Mouse (Mus musculus): ENCODE measurements around the gene Tm9sf2.

The Tm9sf2 gene

GRCm38 (mm10) chr14:122181078-122181814 is 74.4 kb downstream of the Tm9sf2 start, which contains the start of gene Clybl:
Clybl (plus strand) TSS chr14:122181704.
- DNase-seq = peak; percentile 95 to 96

GRCm38 (mm10) chr14:122181815-122182157 is 74.9 kb downstream of the Tm9sf2 start:
- DNase-seq = no peak

- DNase-seq = no peak
Measured at GRCm38 (mm10) chr14:122182220-122182619, 75.4 kb downstream of the Tm9sf2 start.

GRCm38 (mm10) chr14:122183974-122184373 is 77.1 kb downstream of the Tm9sf2 start:
- no peak for DNase-seq

- DNase-seq = no peak
Measured at GRCm38 (mm10) chr14:122188250-122188649, 81.4 kb downstream of the Tm9sf2 start.

- no peak for DNase-seq
Measured at GRCm38 (mm10) chr14:122189901-122190300, 83.1 kb downstream of the Tm9sf2 start.

- no peak for DNase-seq
Measured at GRCm38 (mm10) chr14:122190527-122190926, 83.7 kb downstream of the Tm9sf2 start.

GRCm38 (mm10) chr14:122190941-122191510 is 84.2 kb downstream of the Tm9sf2 start:
- DNase-seq = peak; percentile 74 to 76

GRCm38 (mm10) chr14:122194630-122195029 is 87.8 kb downstream of the Tm9sf2 start:
- DNase-seq = no peak

- no peak for DNase-seq
Measured at GRCm38 (mm10) chr14:122196851-122197250, 90.0 kb downstream of the Tm9sf2 start.

- DNase-seq = no peak
Measured at GRCm38 (mm10) chr14:122200247-122200885, 93.5 kb downstream of the Tm9sf2 start.

GRCm38 (mm10) chr14:122209177-122209576 is 102.3 kb downstream of the Tm9sf2 start:
- no peak for DNase-seq

All from B cell, adult 2 months (primary cell).